Mouse (Mus musculus): ENCODE data around the gene Mkrn1. TPM values are rescaled to one million over a fixed set of nuclear protein-coding genes. Genes with fewer than 3 reads are reported as not detected.
"Not testable (repeated sequence)": the region's sequence is repeated elsewhere in the genome, so short reads cannot be mapped to it uniquely, and the experiment has no call there.

Gene Mkrn1
- polyA plus RNA-seq, 1 experiment = 44.3 TPM

DNA sequence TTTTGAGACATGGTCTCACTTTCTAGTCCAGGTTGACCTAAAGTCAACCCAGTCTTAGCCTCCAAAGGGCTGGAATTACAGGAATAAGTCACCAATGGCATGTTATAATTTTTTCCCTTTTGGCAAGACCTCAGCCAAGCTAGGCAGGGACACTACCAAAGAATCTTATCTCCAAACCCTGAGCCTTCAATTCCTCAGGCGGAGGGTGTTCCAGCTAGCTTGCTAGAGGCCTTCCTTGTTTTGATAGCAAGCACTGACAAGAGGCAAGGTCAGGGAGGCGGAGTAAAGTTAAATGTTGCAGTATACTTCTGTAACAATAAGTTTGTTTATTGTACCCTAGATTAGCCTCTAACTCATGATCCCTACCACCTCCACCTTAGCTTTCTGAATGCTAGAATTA lies 4.9 kb upstream of the Mkrn1 start:
- Histone ChIP-seq H3K36me3 (ENCODE audit: control insufficient read depth, insufficient read depth, low read length) (no peaks in the 10 kb centered on the region), H3K27ac (ENCODE audit: control insufficient read depth, insufficient read depth, low read length) (no peak overlapping the region), H3K4me3 (ENCODE audit: control insufficient read depth, insufficient read depth, low read length) (no peak overlapping the region), H3K27me3 (ENCODE audit: control insufficient read depth, insufficient read depth, low read length) (no peaks in the 10 kb centered on the region), H3K4me1 (replicated peaks; ENCODE audit: control insufficient read depth, insufficient read depth, low read length) (no peaks in the 10 kb centered on the region; the same call in 1 of the 2 replicates)
- TF ChIP-seq CTCF (IDR thresholded peaks at IDR 0.05; ENCODE audit: borderline replicate concordance, control insufficient read depth, extremely low read depth, insufficient read depth, low read length, poor library complexity) (no peak), POLR2A (IDR thresholded peaks at IDR 0.05; ENCODE audit: control insufficient read depth, extremely low read depth, insufficient read depth, low read length, poor library complexity) (no peak)
- 93% methylated on average over 2 of the region's 2 CpGs for WGBS
- no peak for DNase-seq

DNA sequence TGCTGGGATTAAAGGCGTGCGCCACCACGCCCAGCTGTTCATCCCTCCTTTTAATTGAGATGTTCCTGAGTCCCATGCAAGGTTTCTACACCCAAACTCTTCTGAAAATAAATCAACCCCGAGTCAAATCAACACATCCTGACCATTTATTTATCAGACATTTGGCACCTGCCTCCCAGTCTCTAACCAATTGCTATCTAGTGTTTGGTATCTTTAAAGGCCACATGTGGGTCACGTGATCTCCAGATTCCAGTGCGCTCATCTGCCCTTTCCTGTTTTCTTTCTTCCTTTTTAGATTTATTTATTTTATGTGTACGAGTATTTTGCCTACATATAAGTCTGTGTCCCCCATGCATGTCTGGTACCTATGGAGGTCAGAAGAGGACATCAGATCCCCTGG lies 3.4 kb upstream of the Mkrn1 start:
- no peaks in the 10 kb centered on the region for H3K36me3 ChIP-seq (ENCODE audit: control insufficient read depth, insufficient read depth, low read length)
- no peak for DNase-seq
- WGBS = 93% methylated on average over 7 of the region's 7 CpGs
- H3K4me1 ChIP-seq (replicated peaks; ENCODE audit: control insufficient read depth, insufficient read depth, low read length) = no peaks in the 10 kb centered on the region; the same call in 1 of the 2 replicates
- H3K27ac ChIP-seq (ENCODE audit: control insufficient read depth, insufficient read depth, low read length) = no peak overlapping the region
- H3K27me3 ChIP-seq (ENCODE audit: control insufficient read depth, insufficient read depth, low read length) = no peaks in the 10 kb centered on the region
- no peak overlapping the region for H3K4me3 ChIP-seq (ENCODE audit: control insufficient read depth, insufficient read depth, low read length)
- TF ChIP-seq CTCF (IDR thresholded peaks at IDR 0.05; ENCODE audit: borderline replicate concordance, control insufficient read depth, extremely low read depth, insufficient read depth, low read length, poor library complexity) (no peak), POLR2A (IDR thresholded peaks at IDR 0.05; ENCODE audit: control insufficient read depth, extremely low read depth, insufficient read depth, low read length, poor library complexity) (no peak)

DNA sequence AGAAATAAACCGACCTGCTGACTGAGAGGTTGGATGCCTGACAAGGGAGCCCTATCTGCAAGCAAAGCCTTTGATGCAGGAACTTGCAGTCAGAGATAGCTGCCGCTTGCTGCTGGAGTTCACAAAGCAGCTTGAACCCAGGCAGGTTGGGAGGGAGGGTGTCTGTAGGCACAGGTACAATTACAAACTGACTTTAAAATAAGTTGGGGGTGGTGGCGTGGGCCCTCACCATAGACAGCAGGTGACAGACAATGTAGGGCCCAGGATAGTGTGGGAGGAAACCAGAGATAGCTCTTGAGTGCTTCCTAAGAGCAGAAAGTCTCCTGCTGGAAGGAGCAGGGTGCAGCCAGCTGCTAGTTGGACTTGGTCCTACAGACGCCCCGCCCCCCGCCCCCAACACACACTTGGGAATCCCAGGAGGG lies 2.9 kb upstream of the Mkrn1 start:
- H3K27ac ChIP-seq (ENCODE audit: control insufficient read depth, insufficient read depth, low read length) = no peak overlapping the region
- no peak overlapping the region for H3K4me3 ChIP-seq (ENCODE audit: control insufficient read depth, insufficient read depth, low read length)
- no peaks in the 10 kb centered on the region for H3K27me3 ChIP-seq (ENCODE audit: control insufficient read depth, insufficient read depth, low read length)
- H3K36me3 ChIP-seq (ENCODE audit: control insufficient read depth, insufficient read depth, low read length) = no peaks in the 10 kb centered on the region
- no peak for DNase-seq
- no peaks in the 10 kb centered on the region; the same call in 1 of the 2 replicates for H3K4me1 ChIP-seq (replicated peaks; ENCODE audit: control insufficient read depth, insufficient read depth, low read length)
- TF ChIP-seq CTCF (IDR thresholded peaks at IDR 0.05; ENCODE audit: borderline replicate concordance, control insufficient read depth, extremely low read depth, insufficient read depth, low read length, poor library complexity) = no peak
- no peak for TF ChIP-seq POLR2A (IDR thresholded peaks at IDR 0.05; ENCODE audit: control insufficient read depth, extremely low read depth, insufficient read depth, low read length, poor library complexity)
- 86% methylated on average over 6 of the region's 6 CpGs for WGBS

DNA sequence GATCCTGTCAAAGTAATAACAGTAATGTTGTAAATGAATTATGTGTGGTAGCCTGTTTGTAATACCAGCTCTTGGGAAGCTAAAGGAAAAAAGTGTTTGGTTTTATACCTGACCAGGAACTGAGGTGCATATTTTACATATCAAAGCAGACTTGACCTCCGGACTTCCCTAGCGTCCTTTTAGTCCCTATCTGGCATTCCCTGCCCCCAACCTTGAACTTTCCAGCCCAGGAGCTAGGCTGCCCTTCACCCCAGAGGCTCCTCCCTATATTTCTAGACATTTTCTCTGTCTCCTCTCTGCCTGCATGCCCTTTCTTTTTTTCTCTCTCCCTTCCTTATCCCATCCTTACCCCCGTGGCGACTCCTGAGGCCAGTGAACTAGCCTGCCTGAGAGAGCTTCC lies 605 bp upstream of the Mkrn1 start:
- H3K4me1 ChIP-seq (replicated peaks; ENCODE audit: control insufficient read depth, insufficient read depth, low read length) = no peaks in the 10 kb centered on the region; the same call in 1 of the 2 replicates
- no peaks in the 10 kb centered on the region for H3K36me3 ChIP-seq (ENCODE audit: control insufficient read depth, insufficient read depth, low read length)
- WGBS = 89% methylated on average over 4 of the region's 4 CpGs
- H3K27me3 ChIP-seq (ENCODE audit: control insufficient read depth, insufficient read depth, low read length) = no peaks in the 10 kb centered on the region
- no peak for DNase-seq
- H3K27ac ChIP-seq (ENCODE audit: control insufficient read depth, insufficient read depth, low read length) = no peak overlapping the region
- TF ChIP-seq CTCF (IDR thresholded peaks at IDR 0.05; ENCODE audit: borderline replicate concordance, control insufficient read depth, extremely low read depth, insufficient read depth, low read length, poor library complexity) (no peak), POLR2A (IDR thresholded peaks at IDR 0.05; ENCODE audit: control insufficient read depth, extremely low read depth, insufficient read depth, low read length, poor library complexity) (no peak)
- no peak overlapping the region for H3K4me3 ChIP-seq (ENCODE audit: control insufficient read depth, insufficient read depth, low read length)

DNA sequence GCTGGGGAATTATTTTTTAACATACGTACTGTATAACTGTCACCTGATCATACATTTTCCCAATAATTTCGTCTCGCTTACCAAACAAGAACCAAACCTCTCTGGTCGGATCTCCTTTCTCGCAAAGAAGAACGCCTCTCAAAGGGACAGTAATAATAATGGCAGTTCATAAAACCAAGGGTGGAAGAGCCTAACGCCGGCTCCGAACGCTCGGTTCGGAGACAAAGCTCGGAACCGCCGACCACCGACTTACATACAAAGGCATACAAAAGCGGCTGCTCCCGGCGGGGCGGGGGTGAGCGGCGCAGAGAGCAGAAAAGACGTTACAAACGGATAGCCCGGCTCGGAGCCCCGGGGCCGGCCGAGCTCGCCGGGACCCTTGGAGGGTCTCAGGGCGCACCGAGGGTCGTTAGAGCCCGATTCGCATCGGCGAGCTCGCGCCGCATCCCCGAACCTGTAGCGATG lies 844 bp downstream of the Mkrn1 start:
- WGBS = 1% methylated on average over 43 of the region's 43 CpGs
- peak overlapping the region; percentile 95 for H3K4me3 ChIP-seq (ENCODE audit: control insufficient read depth, insufficient read depth, low read length)
- no peaks in the 10 kb centered on the region for H3K27me3 ChIP-seq (ENCODE audit: control insufficient read depth, insufficient read depth, low read length)
- H3K4me1 ChIP-seq (replicated peaks; ENCODE audit: control insufficient read depth, insufficient read depth, low read length) = no peaks in the 10 kb centered on the region; the same call in 1 of the 2 replicates
- H3K27ac ChIP-seq (ENCODE audit: control insufficient read depth, insufficient read depth, low read length) = no peak overlapping the region
- H3K36me3 ChIP-seq (ENCODE audit: control insufficient read depth, insufficient read depth, low read length) = no peaks in the 10 kb centered on the region
- no peak for DNase-seq
- no peak for TF ChIP-seq POLR2A (IDR thresholded peaks at IDR 0.05; ENCODE audit: control insufficient read depth, extremely low read depth, insufficient read depth, low read length, poor library complexity)

DNA sequence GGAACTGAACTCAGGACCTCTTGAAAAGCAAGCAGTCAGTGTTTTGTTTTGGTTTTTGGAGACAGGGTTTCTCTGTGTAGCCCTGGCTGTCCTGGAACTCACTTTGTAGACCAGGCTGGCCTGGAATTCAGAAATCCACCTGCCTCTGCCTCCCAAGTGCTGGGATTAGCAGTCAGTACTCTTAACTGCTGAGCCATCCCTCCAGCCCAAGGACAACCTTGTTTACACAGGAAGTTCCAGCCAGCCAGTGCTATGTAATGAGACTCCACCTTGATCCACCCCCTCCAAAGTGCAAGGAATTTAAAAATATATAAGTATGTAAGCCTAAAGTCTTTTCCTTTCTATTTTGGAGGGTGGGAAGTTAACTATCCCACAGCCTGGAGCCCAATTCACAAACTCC lies 3.6 kb downstream of the Mkrn1 start:
- not testable (repeated sequence) for H3K27me3 ChIP-seq (ENCODE audit: control insufficient read depth, insufficient read depth, low read length); H3K27ac ChIP-seq (ENCODE audit: control insufficient read depth, insufficient read depth, low read length); H3K4me1 ChIP-seq (replicated peaks; ENCODE audit: control insufficient read depth, insufficient read depth, low read length); H3K36me3 ChIP-seq (ENCODE audit: control insufficient read depth, insufficient read depth, low read length); H3K4me3 ChIP-seq (ENCODE audit: control insufficient read depth, insufficient read depth, low read length); DNase-seq

DNA sequence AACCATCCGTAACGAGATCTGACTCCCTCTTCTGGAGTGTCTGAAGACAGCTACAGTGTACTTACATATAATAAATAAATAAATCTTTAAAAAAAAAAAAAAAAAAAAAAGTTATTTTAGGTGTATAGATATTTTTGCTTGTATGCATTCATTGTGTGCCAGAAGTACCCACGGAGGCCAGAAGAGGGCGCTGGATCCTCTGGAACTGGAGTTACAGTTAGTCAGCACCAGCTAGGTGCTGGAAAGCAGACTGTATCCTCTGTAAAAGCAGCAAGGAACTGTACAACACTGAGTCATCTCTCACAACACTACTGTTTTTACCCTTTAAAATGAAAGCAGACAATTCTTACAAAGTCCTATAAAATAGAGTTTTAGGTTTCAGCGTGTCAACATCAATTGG lies 4.5 kb downstream of the Mkrn1 start:
- TF ChIP-seq CTCF (IDR thresholded peaks at IDR 0.05; ENCODE audit: borderline replicate concordance, control insufficient read depth, extremely low read depth, insufficient read depth, low read length, poor library complexity) (no peak), POLR2A (IDR thresholded peaks at IDR 0.05; ENCODE audit: control insufficient read depth, extremely low read depth, insufficient read depth, low read length, poor library complexity) (no peak)
- Histone ChIP-seq H3K36me3 (ENCODE audit: control insufficient read depth, insufficient read depth, low read length) (no peaks in the 10 kb centered on the region), H3K27ac (ENCODE audit: control insufficient read depth, insufficient read depth, low read length) (no peak overlapping the region), H3K4me1 (replicated peaks; ENCODE audit: control insufficient read depth, insufficient read depth, low read length) (no peaks in the 10 kb centered on the region; the same call in 1 of the 2 replicates), H3K27me3 (ENCODE audit: control insufficient read depth, insufficient read depth, low read length) (no peaks in the 10 kb centered on the region), H3K4me3 (ENCODE audit: control insufficient read depth, insufficient read depth, low read length) (no peak overlapping the region)
- 64% methylated on average over 3 of the region's 5 CpGs for WGBS
- peak; percentile 80 for DNase-seq
